ENCODE assay signal across 9 mouse cellular contexts in genomic region chr7:80377471-80377870, GRCm38 (mm10). TPM values are rescaled to one million over a fixed set of nuclear protein-coding genes. Genes with fewer than 3 reads are reported as not detected.
A peak's percentile ranks its signal among the peaks of the same experiment; 100 is the strongest.
DNase-seq lines count a peak whose midpoint lies in the region; ATAC-seq and TF ChIP-seq lines count a peak whose summit lies in the region.
"Had no signal": no experiment of that assay in that cellular context is flagged by ENCODE, and none has a peak within 500 bp of the region (broad histone marks: within the 10 kb centered on the region; RNA-seq: fewer than 3 reads in every experiment).

No protein-coding gene starts in this region.

- TF ChIP-seq RAD21 in CH12.LX (IDR thresholded peaks at IDR 0.05; ENCODE audit: low read depth, low read length) = peak; percentile 66

- no peak for TF ChIP-seq POLR2A in CH12.LX (IDR thresholded peaks at IDR 0.05; ENCODE audit: low read depth, low read length)
- TF ChIP-seq POLR2A in cortical plate, adult 2 months (IDR thresholded peaks at IDR 0.05; ENCODE audit: extremely low read depth, insufficient read depth, low read length) = no peak

- 35% methylated on average over 6 of the region's 6 CpGs for WGBS in neural tube, embryonic 11.5 days

- peak; percentile 87 to 97 for TF ChIP-seq CTCF in CH12.LX (conservative IDR thresholded peaks at IDR 0.05 in 1 of 2, IDR thresholded peaks at IDR 0.05 in 1 of 2; ENCODE audit: low read depth in 2 of 2, low read length in 2 of 2)
- TF ChIP-seq CTCF in cortical plate, adult 2 months (IDR thresholded peaks at IDR 0.05; ENCODE audit: extremely low read depth, insufficient read depth, low read length) = peak; percentile 94

- no peak overlapping the region for H3K4me3 ChIP-seq in CH12.LX (replicated peaks in 1 of 3; ENCODE audit: low read depth in 2 of 3, low read length in 2 of 3, poor library complexity in 1 of 3)
- no peak overlapping the region for H3K4me3 ChIP-seq in cortical plate, adult 2 months (ENCODE audit: insufficient read depth, low read length)
- H3K4me3 ChIP-seq in neural tube, embryonic 11.5 days (ENCODE audit: low read depth, low read length) = no peak overlapping the region
- H3K4me3 ChIP-seq: liver, embryonic 15.5 days had no signal

- no peak overlapping the region for H3K27ac ChIP-seq in CH12.LX (ENCODE audit: insufficient read depth, low read depth)
- H3K27ac ChIP-seq in cortical plate, adult 2 months (ENCODE audit: insufficient read depth, low read length) = no peak overlapping the region
- H3K27ac ChIP-seq in neural tube, embryonic 11.5 days (ENCODE audit: low read depth, low read length) = no peak overlapping the region
- H3K27ac ChIP-seq: liver, embryonic 15.5 days had no signal

- H3K27me3 ChIP-seq in CH12.LX (replicated peaks) = no peaks in the 10 kb centered on the region
- H3K27me3 ChIP-seq in neural tube, embryonic 11.5 days (ENCODE audit: control insufficient read depth, insufficient read depth, low read length) = no peaks in the 10 kb centered on the region

- no peak for TF ChIP-seq EP300 in CH12.LX (IDR thresholded peaks at IDR 0.05; ENCODE audit: low read length)

- peaks cover 21 to 51% of the 10 kb centered on the region in 2 experiments for H3K4me1 ChIP-seq in CH12.LX (ENCODE audit: control insufficient read depth in 1 of 2, insufficient read depth in 2 of 2)
- H3K4me1 ChIP-seq in cortical plate, adult 2 months (ENCODE audit: control insufficient read depth, insufficient read depth, low read length) = no peaks in the 10 kb centered on the region
- no peaks in the 10 kb centered on the region for H3K4me1 ChIP-seq in neural tube, embryonic 11.5 days (ENCODE audit: control insufficient read depth, insufficient read depth, low read length)
- H3K4me1 ChIP-seq: liver, embryonic 15.5 days had no signal

- H3K36me3 ChIP-seq in CH12.LX (replicated peaks in 1 of 2; ENCODE audit: control insufficient read depth in 1 of 2, insufficient read depth in 1 of 2, low read length in 1 of 2) = peaks cover 32 to 56% of the 10 kb centered on the region in 2 experiments
- H3K36me3 ChIP-seq in neural tube, embryonic 11.5 days (ENCODE audit: control insufficient read depth, insufficient read depth, low read length) = no peaks in the 10 kb centered on the region

- dilution Hi-C loops in CH12.LX (cut with MboI; ENCODE audit: extremely low pct_ligation_motif_present, extremely low pct_unique_long_range_greater_than_20kb, low sequenced_read_pairs) = loop anchor here (25.0 kb wide), 1 partner anchor 185 kb away; no protein-coding TSS in a partner anchor

- in situ Hi-C loops in CH12.LX (cut with MboI; ENCODE audit: low pct_ligation_motif_present, low pct_unique_long_range_greater_than_20kb, low sequenced_read_pairs) = loop anchor here (5.0 to 25.0 kb wide), 3 partner anchors 35 to 460 kb away; partner anchors contain the start of genes Hddc3, Iqgap1 and Unc45a

- DNase-seq in layer of hippocampus, adult 11-12 months (ENCODE audit: low spot score) = peak; percentile 69
- DNase-seq in layer of hippocampus, adult 9-11 months = no peak
- peak; percentile 63 for DNase-seq in CH12.LX (ENCODE audit: extremely low read depth)
- DNase-seq in kidney, postnatal 25 days = peak; percentile 65 to 82
- peak; percentile 74 for DNase-seq in neural tube, embryonic 11.5 days (ENCODE audit: low spot score)

- H3K9ac ChIP-seq in CH12.LX (ENCODE audit: insufficient read depth, low read depth) = no peak overlapping the region
- H3K9ac ChIP-seq in neural tube, embryonic 11.5 days (ENCODE audit: low read length) = no peak overlapping the region
- H3K9ac ChIP-seq: liver, embryonic 15.5 days had no signal

- H3K79me2 ChIP-seq in CH12.LX (replicated peaks; ENCODE audit: control insufficient read depth, extremely low read depth, insufficient read depth, poor library complexity, severe bottlenecking) = no peaks in the 10 kb centered on the region

- ATAC-seq in activated CD4-positive, CD25-positive, alpha-beta regulatory T cell, adult 4 months = peak; percentile 72
- no peak for ATAC-seq in neural tube, embryonic 11.5 days (ENCODE audit: insufficient read depth, low FRiP score, low TSS enrichment)
- ATAC-seq in frontal cortex, adult (ENCODE audit: low TSS enrichment) = no peak

- no peaks in the 10 kb centered on the region for H3K9me3 ChIP-seq in CH12.LX (replicated peaks; ENCODE audit: low read length)
- H3K9me3 ChIP-seq in neural tube, embryonic 11.5 days (ENCODE audit: control insufficient read depth, low read length) = no peaks in the 10 kb centered on the region
- H3K9me3 ChIP-seq: liver, embryonic 15.5 days had no signal

- no peak overlapping the region for H3K4me2 ChIP-seq in CH12.LX (ENCODE audit: insufficient read depth, low read depth, poor library complexity, severe bottlenecking)
- no peak overlapping the region for H3K4me2 ChIP-seq in neural tube, embryonic 11.5 days (ENCODE audit: low read depth)
- H3K4me2 ChIP-seq: liver, embryonic 15.5 days had no signal

TF ChIP-seq in CH12.LX, 34 proteins besides CTCF, POLR2A, EP300 and RAD21:
- no peak for TF ChIP-seq USF2 (conservative IDR thresholded peaks at IDR 0.05; ENCODE audit: low read depth, low read length)
- TF ChIP-seq JUN (IDR thresholded peaks at IDR 0.05; ENCODE audit: insufficient read depth, low read depth, low read length) = no peak
- TF ChIP-seq JUND (conservative IDR thresholded peaks at IDR 0.05; ENCODE audit: low read depth, low read length) = no peak
- no peak for TF ChIP-seq TCF12 (IDR thresholded peaks at IDR 0.05; ENCODE audit: low read depth, low read length)
- TF ChIP-seq ELF1 (IDR thresholded peaks at IDR 0.05; ENCODE audit: low read depth, low read length) = peak; percentile 75
- TF ChIP-seq NRF1 (IDR thresholded peaks at IDR 0.05; ENCODE audit: low read depth, low read length) = no peak
- peak; percentile 69 for TF ChIP-seq SMC3 (IDR thresholded peaks at IDR 0.05; ENCODE audit: low read depth, low read length)
- TF ChIP-seq ZC3H11A (IDR thresholded peaks at IDR 0.05; ENCODE audit: low read depth, low read length) = no peak
- no peak for TF ChIP-seq CHD1 (IDR thresholded peaks at IDR 0.05; ENCODE audit: low read depth, low read length)
- TF ChIP-seq HCFC1 (IDR thresholded peaks at IDR 0.05; ENCODE audit: low read depth, low read length) = no peak

RNA-seq across cellular contexts. Expression of gene Man2a2, which starts 6.3 kb away (rescaled TPM):
- total RNA-seq in CH12.LX (2012; rRNA removed) (46.3 and 48.3 TPM in 2 replicates), CH12.LX (2014; rRNA removed) (12.5 and 14.3 TPM in 2 replicates)
- 33.6 and 44.3 TPM in 2 replicates for polyA plus RNA-seq in CH12.LX (2012; ENCODE audit: insufficient read length, low read depth)
- polyA plus RNA-seq in activated CD4-positive, CD25-positive, alpha-beta regulatory T cell, adult 4 months (2017; shearing (Covaris generic)) = 10 to 100 TPM; 15.8 to 21.8 TPM
- 112 and 115 TPM in 2 replicates for polyA plus RNA-seq in cortical plate, adult 2 months (2012; rRNA removed)
- polyA plus RNA-seq in neural tube, embryonic 11.5 days (2014; fragmentation: Nextera tagmentation; extraction: Ambion mirVana) = 9.7 and 11.2 TPM in 2 replicates

RNA-seq across cellular contexts. Expression of gene Fes, which starts 10.3 kb away (rescaled TPM):
- total RNA-seq in CH12.LX (2012; rRNA removed) (7.1 and 9.8 TPM in 2 replicates), CH12.LX (2014; rRNA removed) (4.3 and 6.5 TPM in 2 replicates)
- polyA plus RNA-seq in CH12.LX (2012; ENCODE audit: insufficient read length, low read depth) = 11.7 and 16.2 TPM in 2 replicates
- 1 to 10 TPM; 2.0 to 4.5 TPM for polyA plus RNA-seq in activated CD4-positive, CD25-positive, alpha-beta regulatory T cell, adult 4 months (2017; shearing (Covaris generic))
- 5.9 and 7.6 TPM in 2 replicates for polyA plus RNA-seq in cortical plate, adult 2 months (2012; rRNA removed)
- polyA plus RNA-seq in neural tube, embryonic 11.5 days (2014; fragmentation: Nextera tagmentation; extraction: Ambion mirVana) = 7.1 and 7.7 TPM in 2 replicates

RNA-seq across cellular contexts. Expression of gene Furin, which starts 27.8 kb away (rescaled TPM):
- total RNA-seq in CH12.LX (2012; rRNA removed) = 11.1 and 13.5 TPM in 2 replicates
- 1.1 and 1.5 TPM in 2 replicates for total RNA-seq in CH12.LX (2014; rRNA removed)
- 17.0 and 20.9 TPM in 2 replicates for polyA plus RNA-seq in CH12.LX (2012; ENCODE audit: insufficient read length, low read depth)
- polyA plus RNA-seq in activated CD4-positive, CD25-positive, alpha-beta regulatory T cell, adult 4 months (2017; shearing (Covaris generic)) = 10 to 100 TPM; 10.6 to 15.2 TPM
- polyA plus RNA-seq in cortical plate, adult 2 months (2012; rRNA removed) = 19.9 and 22.1 TPM in 2 replicates
- polyA plus RNA-seq in neural tube, embryonic 11.5 days (2014; fragmentation: Nextera tagmentation; extraction: Ambion mirVana) = 4.9 and 5.8 TPM in 2 replicates

RNA-seq across cellular contexts. Expression of gene Hddc3, which starts 34.6 kb away (rescaled TPM):
- 9.6 and 12.6 TPM in 2 replicates for total RNA-seq in CH12.LX (2012; rRNA removed)
- 3.1 and 5.5 TPM in 2 replicates for total RNA-seq in CH12.LX (2014; rRNA removed)
- polyA plus RNA-seq in CH12.LX (2012; ENCODE audit: insufficient read length, low read depth) = 2.6 and 4.6 TPM in 2 replicates
- 1 to 10 TPM; 8.6 to 9.0 TPM for polyA plus RNA-seq in activated CD4-positive, CD25-positive, alpha-beta regulatory T cell, adult 4 months (2017; shearing (Covaris generic))
- 54.6 and 61.3 TPM in 2 replicates for polyA plus RNA-seq in cortical plate, adult 2 months (2012; rRNA removed)
- 22.1 and 26.3 TPM in 2 replicates for polyA plus RNA-seq in neural tube, embryonic 11.5 days (2014; fragmentation: Nextera tagmentation; extraction: Ambion mirVana)

RNA-seq across cellular contexts. Expression of gene Unc45a, which starts 36.7 kb away (rescaled TPM):
- total RNA-seq in CH12.LX (2012; rRNA removed) (21.8 and 22.6 TPM in 2 replicates), CH12.LX (2014; rRNA removed) (7.9 and 13.8 TPM in 2 replicates)
- 16.8 and 22.2 TPM in 2 replicates for polyA plus RNA-seq in CH12.LX (2012; ENCODE audit: insufficient read length, low read depth)
- 10 to 100 TPM; 31.9 to 45.2 TPM for polyA plus RNA-seq in activated CD4-positive, CD25-positive, alpha-beta regulatory T cell, adult 4 months (2017; shearing (Covaris generic))
- 55.4 and 56.8 TPM in 2 replicates for polyA plus RNA-seq in cortical plate, adult 2 months (2012; rRNA removed)
- polyA plus RNA-seq in neural tube, embryonic 11.5 days (2014; fragmentation: Nextera tagmentation; extraction: Ambion mirVana) = 36.2 and 36.8 TPM in 2 replicates
